Comparison of ENCODE assay signal across 7 mouse cellular contexts in the genomic region with DNA sequence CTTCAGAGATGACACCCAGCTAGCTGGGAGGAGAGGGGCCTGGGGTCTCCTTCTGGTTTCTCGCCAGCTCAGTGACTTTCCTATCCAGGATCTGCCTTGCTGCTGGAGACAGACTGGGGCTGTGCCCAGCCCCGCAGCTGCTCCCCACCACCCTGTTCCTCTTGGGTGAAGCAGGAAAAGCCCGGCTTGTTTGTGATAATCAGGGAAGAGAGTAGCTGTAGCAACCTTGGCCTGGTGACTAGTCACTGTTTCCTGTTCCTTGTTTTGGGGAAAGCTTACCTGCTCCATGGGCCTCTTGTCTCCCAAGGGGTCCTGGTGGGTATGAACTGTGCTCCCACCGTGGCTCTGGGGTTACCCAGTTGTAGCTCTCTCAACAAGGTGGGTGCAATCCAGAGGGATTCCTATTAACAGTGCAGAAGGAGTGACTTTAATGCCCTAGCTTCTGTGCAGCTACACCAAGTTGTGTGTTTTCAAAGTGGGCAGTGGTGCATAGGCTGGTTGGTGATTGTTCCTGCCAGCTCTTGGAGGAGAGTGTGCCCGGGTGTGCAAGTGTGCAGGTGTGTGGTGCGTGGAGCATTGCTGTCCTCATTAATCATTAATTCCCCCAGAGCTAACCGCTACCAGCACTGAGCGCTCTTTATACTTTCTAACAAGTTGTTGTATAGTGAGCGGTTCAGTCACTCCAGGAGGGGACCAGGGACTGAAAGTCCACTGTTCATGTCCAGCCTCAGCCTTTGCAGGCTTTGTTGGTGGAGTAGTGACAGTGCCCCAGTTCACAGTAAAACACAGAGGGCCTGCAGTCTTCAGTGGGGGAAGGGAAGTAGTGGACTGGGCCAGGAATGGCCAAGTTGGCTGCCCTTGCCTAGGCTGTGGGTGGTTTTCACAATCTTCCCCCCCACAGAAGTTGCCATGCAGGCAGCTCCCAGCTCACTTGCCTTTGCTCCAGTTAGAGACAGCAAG. TPM values are rescaled to one million over a fixed set of nuclear protein-coding genes. Genes with fewer than 3 reads are reported as not detected.
DNase-seq lines count a peak whose midpoint lies in the region; ATAC-seq and TF ChIP-seq lines count a peak whose summit lies in the region.

No protein-coding gene starts in this region.

- no peak overlapping the region for H3K27ac ChIP-seq in lung, embryonic 15.5 days
- 0 out of 2 replicates have a peak overlapping the region, but pooled peaks have one; percentile 45 for H3K27ac ChIP-seq in intestine, embryonic 16.5 days (ENCODE audit: low read length)
- peak overlapping the region; percentile 26; the same call in 1 of the 2 replicates for H3K27ac ChIP-seq in stomach, postnatal 0 days (replicated peaks)

- peak overlapping the region; percentile 33; the same call in 1 of the 2 replicates for H3K9ac ChIP-seq in lung, embryonic 15.5 days
- peak overlapping the region; percentile 50 for H3K9ac ChIP-seq in intestine, embryonic 16.5 days (ENCODE audit: low read depth, low read length)
- H3K9ac ChIP-seq in stomach, postnatal 0 days (ENCODE audit: low read length), result peak overlapping the region; percentile 53

- DNase-seq in lung, adult 2 months, result no peak
- DNase-seq in cerebellum, postnatal 14 days, result peak; percentile 54 to 58
- peak; percentile 63 to 83 for DNase-seq in left cerebral cortex, postnatal 14 days (ENCODE audit: low spot score in 2 of 2)
- DNase-seq in stomach, postnatal 0 days (ENCODE audit: low spot score), result no peak

- no peak for TF ChIP-seq POLR2A in lung, adult 2 months (IDR thresholded peaks at IDR 0.05; ENCODE audit: borderline replicate concordance, extremely low read depth, low read depth, low read length)

- no peak; the same call in 1 of the 2 replicates for ATAC-seq in lung, embryonic 15.5 days (ENCODE audit: borderline replicate concordance, extremely low read depth, low FRiP score, low TSS enrichment)
- peak; percentile 30 for ATAC-seq in intestine, embryonic 16.5 days
- no peak for ATAC-seq in stomach, postnatal 0 days (ENCODE audit: low FRiP score, low TSS enrichment)
- no peak for ATAC-seq in monocyte, adult 5-6 weeks (replicated peaks; ENCODE audit: insufficient number of reproducible peaks, low FRiP score, low TSS enrichment, poor library complexity, severe bottlenecking)

- WGBS in lung, embryonic 15.5 days, result 63% methylated on average over 9 of the region's 9 CpGs
- 62% methylated on average over 9 of the region's 9 CpGs for WGBS in lung, adult 2 months
- WGBS in intestine, embryonic 16.5 days, result 52% methylated on average over 9 of the region's 9 CpGs
- 49% methylated on average over 9 of the region's 9 CpGs for WGBS in stomach, postnatal 0 days

- intact Hi-C loops in left cerebral cortex, postnatal 14 days (cut with DNase I), result loop anchor here (5.0 kb wide), 2 partner anchors 36 to 101 kb away; no protein-coding TSS in a partner anchor

- no peaks in the 10 kb centered on the region; the same call in 1 of the 2 replicates for H3K36me3 ChIP-seq in lung, embryonic 15.5 days
- no peaks in the 10 kb centered on the region for H3K36me3 ChIP-seq in intestine, embryonic 16.5 days (ENCODE audit: control insufficient read depth, insufficient read depth, low read length)
- H3K36me3 ChIP-seq in stomach, postnatal 0 days (ENCODE audit: control insufficient read depth, insufficient read depth, low read length), result no peaks in the 10 kb centered on the region

- peak overlapping the region; percentile 79; the same call in 1 of the 2 replicates for H3K4me3 ChIP-seq in lung, embryonic 15.5 days
- no peak overlapping the region for H3K4me3 ChIP-seq in lung, adult 2 months (replicated peaks; ENCODE audit: extremely low read depth, low read depth, low read length)
- H3K4me3 ChIP-seq in intestine, embryonic 16.5 days (ENCODE audit: low read length), result peak overlapping the region; percentile 30
- peak overlapping the region; percentile 81 for H3K4me3 ChIP-seq in stomach, postnatal 0 days (ENCODE audit: low read depth, low read length)

- peaks cover 34% of the 10 kb centered on the region for H3K4me1 ChIP-seq in lung, embryonic 15.5 days
- peaks cover 2% of the 10 kb centered on the region; the same call in 1 of the 2 replicates for H3K4me1 ChIP-seq in lung, adult 2 months (ENCODE audit: control insufficient read depth, insufficient read depth, low read length)
- H3K4me1 ChIP-seq in intestine, embryonic 16.5 days (ENCODE audit: control insufficient read depth, insufficient read depth, low read length), result peaks cover 22% of the 10 kb centered on the region
- 0 out of 2 replicates have a peak, but pooled peaks cover 2% of the 10 kb centered on the region for H3K4me1 ChIP-seq in stomach, postnatal 0 days (replicated peaks; ENCODE audit: control insufficient read depth, insufficient read depth)

- H3K9me3 ChIP-seq in lung, embryonic 15.5 days, result no peaks in the 10 kb centered on the region
- no peaks in the 10 kb centered on the region for H3K9me3 ChIP-seq in intestine, embryonic 16.5 days (ENCODE audit: control insufficient read depth, low read length)
- no peaks in the 10 kb centered on the region for H3K9me3 ChIP-seq in stomach, postnatal 0 days (ENCODE audit: control insufficient read depth, low read length)

- TF ChIP-seq CTCF in lung, adult 2 months (IDR thresholded peaks at IDR 0.05; ENCODE audit: insufficient read depth, low read length), result no peak
- TF ChIP-seq CTCF in stomach, postnatal 0 days (IDR thresholded peaks at IDR 0.05; ENCODE audit: low read depth), result no peak

- peak overlapping the region; percentile 83 for H3K4me2 ChIP-seq in lung, embryonic 15.5 days
- H3K4me2 ChIP-seq in intestine, embryonic 16.5 days (ENCODE audit: low read depth, low read length), result peak overlapping the region; percentile 52
- H3K4me2 ChIP-seq in stomach, postnatal 0 days (replicated peaks; ENCODE audit: low read depth), result peak overlapping the region; percentile 94

- TF ChIP-seq EP300 in stomach, postnatal 0 days (optimal IDR thresholded peaks at IDR 0.05), result no peak

- 0 out of 2 replicates have a peak, but pooled peaks cover 3% of the 10 kb centered on the region for H3K27me3 ChIP-seq in lung, embryonic 15.5 days
- 0 out of 2 replicates have a peak, but pooled peaks cover 4% of the 10 kb centered on the region for H3K27me3 ChIP-seq in intestine, embryonic 16.5 days (replicated peaks; ENCODE audit: control insufficient read depth, insufficient read depth, low read length)
- H3K27me3 ChIP-seq in stomach, postnatal 0 days (ENCODE audit: control insufficient read depth, insufficient read depth, low read length), result no peaks in the 10 kb centered on the region

RNA-seq across cellular contexts. Expression of gene Mgll, which starts 2.3 kb away (rescaled TPM):
- 75.8 and 76.7 TPM in 2 replicates for polyA plus RNA-seq in lung, embryonic 15.5 days (2015; fragmentation: Nextera tagmentation; extraction: Ambion mirVana)
- 110 and 128 TPM in 2 replicates for polyA plus RNA-seq in lung, adult 2 months (2012; rRNA removed)
- 73.3 and 82.8 TPM in 2 replicates for polyA plus RNA-seq in intestine, embryonic 16.5 days (2015; fragmentation: Nextera tagmentation; extraction: Ambion mirVana)
- total RNA-seq in left cerebral cortex, postnatal 14 days (2021), result 100 to 1,000 TPM; 152 to 153 TPM
- polyA plus RNA-seq in stomach, postnatal 0 days (2015; fragmentation: Nextera tagmentation; extraction: Ambion mirVana), result 117 and 127 TPM in 2 replicates
- total RNA-seq in monocyte, adult 5-6 weeks (2017), result 1.9 to 3.9 TPM in 2 of 3 replicates, not detected in the other

Comparison
In these comparisons a context has a peak if more than half of its experiments do, and no peak if none do; other contexts are left out.
1. DNase-seq: peak in cerebellum, postnatal 14 days (2 of 2) and left cerebral cortex, postnatal 14 days (2 of 2); none in lung, adult 2 months (single experiment) and stomach, postnatal 0 days (single experiment).
2. Peak in every context shown above with its lines, with median percentiles within 50 percentile points of each other: H3K4me2 ChIP-seq and H3K9ac ChIP-seq.